Mouse (Mus musculus): ENCODE results near the gene Fmnl2.

DNA sequence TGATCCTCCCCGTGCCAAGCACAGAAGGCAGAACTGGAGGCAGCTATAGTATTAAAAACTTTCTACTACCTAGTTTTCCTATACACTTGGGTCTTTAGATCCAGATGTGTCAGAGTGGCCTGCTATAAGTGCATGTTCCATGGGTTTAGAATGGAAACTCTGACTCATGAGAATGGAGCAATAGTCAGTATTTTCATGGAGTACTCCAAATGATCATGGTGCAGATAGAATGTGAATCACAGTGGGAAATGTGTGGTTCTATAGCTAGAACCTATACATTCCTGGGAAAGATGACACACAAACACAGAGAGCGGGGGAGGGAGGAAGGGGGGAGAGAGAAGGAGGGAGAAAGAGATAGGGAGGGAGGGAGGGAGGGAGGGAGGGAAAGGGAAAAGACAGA, 13.8 kb upstream of the Fmnl2 start:
- no peak for TF ChIP-seq POLR2A (IDR thresholded peaks at IDR 0.05; ENCODE audit: low read depth, low read length)
- no peak for TF ChIP-seq CTCF (conservative IDR thresholded peaks at IDR 0.05 in 1 of 2, IDR thresholded peaks at IDR 0.05 in 1 of 2; ENCODE audit: low read depth in 2 of 2, low read length in 2 of 2)
- no peak for TF ChIP-seq SMC3 (IDR thresholded peaks at IDR 0.05; ENCODE audit: low read depth, low read length)
- no peak for TF ChIP-seq RCOR1 (conservative IDR thresholded peaks at IDR 0.05; ENCODE audit: low read depth, low read length)
- no peak for TF ChIP-seq USF1 (IDR thresholded peaks at IDR 0.05; ENCODE audit: low read depth, low read length)
- no peak for TF ChIP-seq HCFC1 (IDR thresholded peaks at IDR 0.05; ENCODE audit: low read depth, low read length)
- no peak for TF ChIP-seq ZNF384 (IDR thresholded peaks at IDR 0.05; ENCODE audit: low read depth, low read length)
- no peak for TF ChIP-seq MEF2A (IDR thresholded peaks at IDR 0.05; ENCODE audit: borderline replicate concordance, low read depth, low read length)
- no peak for TF ChIP-seq USF2 (conservative IDR thresholded peaks at IDR 0.05; ENCODE audit: low read depth, low read length)
- no peak for TF ChIP-seq MAFK (IDR thresholded peaks at IDR 0.05; ENCODE audit: insufficient replicate concordance, low read length)

All from CH12.LX (cell line).